Mouse (Mus musculus) liver, embryonic 14.5 days (tissue): ENCODE data around the gene Npff. TPM values are rescaled to one million over a fixed set of nuclear protein-coding genes. Genes with fewer than 3 reads are reported as not detected.

Source experiments
- ATAC-seq: fragments of 200-750 bp; cut with Nextera tagmentation; 2 replicates; pipeline ENCODE4 v1.8.0; 2017; ENCODE audit warnings: moderate number of reproducible peaks, mild to moderate bottlenecking, moderate library complexity; ENCODE audit not compliant: insufficient read depth
- DNase-seq, 3 experiments: peaks; one replicate each; pipeline ENCODE4 v3.0.0-alpha.2; 2012 to 2013; ENCODE audit warnings: low read depth in 3 of 3, low spot score in 3 of 3
- H3K27ac ChIP-seq: fragments of 300-500 bp; sonication (generic); 2 replicates; pipeline ENCODE4 v1.5.1; 2014; ENCODE audit warnings: moderate library complexity, mild to moderate bottlenecking, control low read depth, inconsistent platforms
- H3K27me3 ChIP-seq: fragments of 300-500 bp; sonication (generic); 2 replicates; pipeline ENCODE4 v1.6.1; 2014; ENCODE audit warnings: mild to moderate bottlenecking, low read length, moderate library complexity; ENCODE audit not compliant: control insufficient read depth, insufficient read depth
- H3K36me3 ChIP-seq: fragments of 300-500 bp; sonication (generic); replicated peaks from 2 replicates; pipeline ENCODE4 v1.6.1; 2014; ENCODE audit warnings: low read depth; ENCODE audit not compliant: control insufficient read depth, insufficient read depth
- H3K4me1 ChIP-seq, 2 experiments: fragments of 200-500 bp in 1 of 2; fragments of 300-500 bp in 1 of 2; sonication (generic) in 1 of 2; replicated peaks; 2 replicates each; pipeline ENCODE4 v1.6.1; 2012 to 2014; ENCODE audit warnings: antibody characterized with exemption in 1 of 2, inconsistent platforms in 1 of 2, low read length in 1 of 2; ENCODE audit not compliant: control insufficient read depth in 2 of 2, insufficient read depth in 2 of 2
- H3K4me2 ChIP-seq: fragments of 300-500 bp; sonication (generic); 2 replicates; pipeline ENCODE4 v1.6.1; 2014; ENCODE audit warnings: low read depth, mild to moderate bottlenecking, control low read depth, moderate library complexity
- H3K4me3 ChIP-seq, 2 experiments: fragments of 200-500 bp in 1 of 2; fragments of 300-500 bp in 1 of 2; sonication (generic) in 1 of 2; 2 replicates each; pipeline ENCODE4 v1.5.1; 2012 to 2014; ENCODE audit warnings: low read depth in 2 of 2, low read length in 2 of 2, mild to moderate bottlenecking in 2 of 2, control low read depth in 1 of 2, inconsistent platforms in 1 of 2, moderate library complexity in 1 of 2; ENCODE audit not compliant: insufficient read depth in 1 of 2
- H3K9ac ChIP-seq: fragments of 300-500 bp; sonication (generic); replicated peaks from 2 replicates; pipeline ENCODE4 v1.6.1; 2014; ENCODE audit warnings: mild to moderate bottlenecking, control low read depth, moderate library complexity
- H3K9me3 ChIP-seq: fragments of 300-500 bp; sonication (generic); 2 replicates; pipeline ENCODE4 v1.6.1; 2016; ENCODE audit warnings: low read length, mixed read lengths; ENCODE audit not compliant: control insufficient read depth
- CTCF ChIP-seq: IDR thresholded peaks from 2 replicates; pipeline ENCODE4 v1.5.1; 2016; ENCODE audit warnings: antibody characterized with exemption, low read depth, control low read depth
- EP300 ChIP-seq: IDR thresholded peaks from 2 replicates; pipeline ENCODE4 v1.6.1; 2016; ENCODE audit warnings: antibody characterized with exemption, low read depth
- WGBS: fragments of 180-500 bp; shearing (Covaris S2); extraction: QIAGEN DNeasy Blood & Tissue Kit; methylation state at CpG from one replicate; pipeline ENCODE4 v1.1.7; 2014; ENCODE audit not compliant: insufficient replicate concordance; 5-methylcytosine and 5-hydroxymethylcytosine counted together
- polyA plus RNA-seq, 2 experiments: library from polyadenylated mRNA; depleted of rRNA in 1 of 2; stranded (reverse) in 1 of 2; unstranded in 1 of 2; fragments of >200 nt; fragmentation: Nextera tagmentation in 1 of 2; extraction: Ambion mirVana in 1 of 2; gene quantifications; 2 replicates each; pipeline versions ENCODE4 v1.2.1 to v1.2.3; 2012 to 2014

Npff gene
- polyA plus RNA-seq, 2 experiments: 0.19 to 1.2 TPM

DNA sequence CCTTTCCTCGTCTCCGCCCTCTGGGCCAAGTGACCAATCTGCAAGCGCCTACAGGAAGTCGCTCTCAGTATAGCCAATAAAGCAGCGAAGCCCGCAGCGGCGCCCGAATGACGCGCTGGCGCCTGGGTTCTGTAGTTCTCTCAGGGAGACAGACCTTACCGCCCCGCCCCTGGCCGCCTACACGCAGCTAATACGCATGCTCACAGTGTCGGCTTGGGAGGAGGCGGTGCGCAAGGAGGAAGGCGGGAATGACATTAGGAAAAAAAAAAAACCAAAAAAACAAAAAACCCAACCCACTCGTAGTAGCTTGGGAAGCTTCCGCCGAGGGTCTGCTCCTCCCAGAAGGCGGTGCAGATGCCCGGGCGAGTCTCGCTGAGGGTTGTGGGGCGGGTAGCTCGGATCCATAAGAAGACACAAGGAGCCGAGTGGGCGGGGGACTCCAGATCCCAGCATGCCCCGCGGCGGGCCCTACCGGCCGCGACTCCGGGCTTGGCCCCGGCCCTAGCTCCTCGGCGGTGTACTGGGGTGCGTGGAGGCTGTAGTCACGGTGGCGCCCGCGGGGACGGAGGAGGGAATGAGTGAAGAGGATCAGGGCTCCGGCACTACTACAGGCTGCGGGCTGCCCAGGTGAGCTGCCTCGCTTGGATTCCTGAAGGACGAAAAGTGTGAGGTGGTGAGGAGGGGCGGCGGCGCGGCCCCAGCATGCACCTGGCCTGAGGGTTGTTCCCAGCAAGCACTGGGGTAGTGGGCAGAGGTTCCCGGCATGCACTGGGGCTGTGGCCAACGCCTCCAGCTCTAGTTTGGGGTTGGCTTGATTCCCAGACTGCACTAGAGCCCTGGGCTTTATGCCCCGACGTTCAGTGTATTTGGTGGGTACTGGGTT is 6.5 kb downstream of the Npff start, which contains the start of gene Tarbp2:
TSS of gene Tarbp2 (plus strand) at position 217 of the 883 bp plus-strand sequence.
- H3K4me3 ChIP-seq: peak within 1 kb of the TSS; percentile 72 to 87
- no peak for TF ChIP-seq CTCF
- TF ChIP-seq EP300: no peak
- ATAC-seq: peak; percentile 90
- H3K36me3 ChIP-seq: no peaks in the 10 kb centered on the region
- under 1% methylated on average over 60 of the region's 60 CpGs for WGBS
- peaks cover 11 to 13% of the 10 kb centered on the region in 2 experiments for H3K4me1 ChIP-seq
- H3K9me3 ChIP-seq: no peaks in the 10 kb centered on the region
- H3K27me3 ChIP-seq: peaks cover 3% of the 10 kb centered on the region
- peak within 1 kb of the TSS; percentile 100 for H3K4me2 ChIP-seq
- DNase-seq: peak; percentile 99 to 100 (median 100)
- peak within 1 kb of the TSS; percentile 78 for H3K9ac ChIP-seq
- peak within 1 kb of the TSS; percentile 75 for H3K27ac ChIP-seq

DNA sequence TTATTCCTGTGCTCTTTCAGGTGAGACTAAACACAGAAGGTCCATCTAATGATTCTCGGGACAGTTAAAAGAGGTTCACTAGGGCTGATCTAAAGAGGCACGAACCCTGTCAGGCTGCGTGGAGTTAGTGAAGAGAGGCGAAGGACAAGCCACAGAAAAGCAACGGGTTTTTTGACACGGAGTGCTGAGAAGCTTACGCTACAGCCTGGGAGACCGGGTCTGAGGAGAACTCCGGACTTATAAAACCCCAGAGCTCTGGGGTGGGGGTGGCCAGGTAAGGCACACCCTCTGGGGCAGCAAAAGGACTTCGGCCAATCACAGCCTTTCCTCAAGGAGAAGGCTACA is 7.1 kb downstream of the Npff start:
- WGBS: under 1% methylated on average over 10 of the region's 10 CpGs
- ATAC-seq: no peak
- no peaks in the 10 kb centered on the region for H3K36me3 ChIP-seq
- H3K9me3 ChIP-seq: no peaks in the 10 kb centered on the region
- H3K4me3 ChIP-seq: peak overlapping the region; percentile 72 to 79
- H3K27me3 ChIP-seq: peaks cover 3% of the 10 kb centered on the region
- TF ChIP-seq EP300: no peak
- TF ChIP-seq CTCF: no peak
- peak overlapping the region; percentile 75 for H3K27ac ChIP-seq
- H3K4me2 ChIP-seq: peak overlapping the region; percentile 100
- peak overlapping the region; percentile 70 for H3K9ac ChIP-seq
- H3K4me1 ChIP-seq: peaks cover 11 to 13% of the 10 kb centered on the region in 2 experiments
- DNase-seq: no peak

DNA sequence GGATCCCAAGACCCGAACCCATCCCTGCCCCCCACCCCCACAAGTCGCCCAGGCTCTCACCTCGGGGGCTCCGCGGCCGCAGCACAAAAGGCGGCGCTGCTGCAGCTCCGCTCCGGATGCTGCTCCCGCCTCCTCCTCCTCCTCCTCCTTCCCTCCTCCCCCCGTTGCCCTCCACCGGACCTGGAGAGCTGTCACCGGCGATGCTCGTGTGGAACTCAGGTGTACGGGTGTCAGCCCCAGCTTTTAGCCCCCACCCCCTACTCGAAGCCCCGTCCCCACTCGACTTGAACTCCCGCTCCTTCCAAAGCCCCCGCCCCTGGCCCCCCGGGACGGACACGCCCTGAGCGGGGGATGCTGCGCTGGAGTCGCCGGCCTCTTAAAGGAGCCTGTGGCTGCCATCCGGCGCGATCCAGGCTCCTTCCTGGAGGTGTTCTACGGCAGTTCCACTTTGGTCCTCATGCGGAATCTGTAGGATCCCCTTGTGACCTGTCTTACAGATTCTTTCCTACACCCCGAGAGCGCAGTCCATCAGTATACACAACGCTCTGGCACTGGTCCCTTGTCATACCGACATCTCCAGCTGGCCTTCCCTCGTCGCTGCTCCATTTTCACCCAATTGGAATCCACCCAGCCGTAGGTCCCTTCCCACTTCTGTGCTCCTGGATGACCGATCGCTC is 7.9 kb downstream of the Npff start, which contains the start of gene Map3k12:
TSS of gene Map3k12 (minus strand) at position 337 of the 677 bp plus-strand sequence.
- H3K36me3 ChIP-seq: no peaks in the 10 kb centered on the region
- DNase-seq (peak in 2 of 3 experiments; percentile 32 to 44), ATAC-seq (no peak)
- H3K9me3 ChIP-seq: no peaks in the 10 kb centered on the region
- under 1% methylated on average over 43 of the region's 43 CpGs for WGBS
- H3K4me2 ChIP-seq: peak within 1 kb of the TSS; percentile 100
- peak within 1 kb of the TSS; percentile 70 for H3K9ac ChIP-seq
- H3K4me3 ChIP-seq: peak within 1 kb of the TSS; percentile 72 to 79
- no peak for TF ChIP-seq EP300
- TF ChIP-seq CTCF: peak; percentile 43
- H3K27me3 ChIP-seq: peaks cover 3% of the 10 kb centered on the region
- peak within 1 kb of the TSS; percentile 75 for H3K27ac ChIP-seq
- peaks cover 11 to 13% of the 10 kb centered on the region in 2 experiments for H3K4me1 ChIP-seq

DNA sequence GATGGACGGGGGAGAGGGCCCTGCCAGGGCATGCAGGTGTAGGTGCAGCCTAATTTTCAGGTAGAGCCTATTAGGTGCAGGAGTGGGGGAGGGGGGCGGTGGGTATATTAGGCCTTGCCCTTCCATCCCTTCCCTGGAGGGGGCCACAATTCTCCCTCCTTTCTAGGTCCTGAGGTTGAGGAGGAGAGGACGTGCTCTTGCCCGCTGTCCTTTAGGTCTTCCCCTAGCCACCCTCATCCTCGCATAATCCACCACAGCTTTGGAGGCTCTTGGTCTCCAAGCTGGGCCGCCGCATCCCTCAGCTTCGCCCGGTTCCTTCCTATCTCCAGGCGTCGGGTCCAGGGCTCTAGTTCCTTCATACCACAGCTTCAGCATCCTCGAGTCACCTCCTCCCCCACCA is 8.4 kb downstream of the Npff start:
- TF ChIP-seq CTCF (no peak), EP300 (no peak)
- H3K4me2 ChIP-seq: peak overlapping the region; percentile 100
- peaks cover 11 to 13% of the 10 kb centered on the region in 2 experiments for H3K4me1 ChIP-seq
- H3K36me3 ChIP-seq: no peaks in the 10 kb centered on the region
- DNase-seq (no peak), ATAC-seq (no peak)
- peaks cover 3% of the 10 kb centered on the region for H3K27me3 ChIP-seq
- peak overlapping the region; percentile 72 to 79 for H3K4me3 ChIP-seq
- 9% methylated on average over 12 of the region's 12 CpGs for WGBS
- H3K9ac ChIP-seq: peak overlapping the region; percentile 70
- H3K27ac ChIP-seq: no peak overlapping the region
- no peaks in the 10 kb centered on the region for H3K9me3 ChIP-seq

DNA sequence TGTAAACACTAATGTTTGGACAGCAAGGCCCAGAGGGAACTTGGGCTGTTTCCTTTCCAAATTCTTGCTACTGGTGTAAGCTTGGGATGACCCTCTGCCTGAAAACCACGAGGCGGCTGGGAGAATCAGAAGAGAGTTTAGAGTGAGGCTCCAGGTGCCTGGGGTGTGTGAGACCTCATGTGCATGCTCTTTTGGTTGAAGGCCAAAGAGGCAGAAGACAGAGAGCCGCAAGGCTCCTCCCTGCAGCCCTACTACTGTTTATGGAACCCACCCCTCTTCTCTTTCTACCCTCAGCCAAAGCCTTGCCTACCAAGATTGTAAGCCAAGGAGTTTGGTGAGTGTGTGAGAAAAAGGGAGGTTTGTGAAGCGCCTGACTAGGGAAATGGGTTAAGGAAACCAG is 9.0 kb downstream of the Npff start:
- Histone ChIP-seq H3K36me3 (no peaks in the 10 kb centered on the region), H3K27ac (no peak overlapping the region), H3K9me3 (no peaks in the 10 kb centered on the region), H3K4me3 (no peak overlapping the region), H3K4me1 (peaks cover 11 to 17% of the 10 kb centered on the region in 2 experiments), H3K9ac (no peak overlapping the region), H3K4me2 (peak overlapping the region; percentile 100), H3K27me3 (peaks cover 3% of the 10 kb centered on the region)
- DNase-seq: no peak
- ATAC-seq: no peak
- TF ChIP-seq EP300 (no peak), CTCF (no peak)
- 74% methylated on average over 4 of the region's 4 CpGs for WGBS
